Mouse (Mus musculus): ENCODE measurements around the gene Sfmbt1. TPM values are rescaled to one million over a fixed set of nuclear protein-coding genes. Genes with fewer than 3 reads are reported as not detected.
A peak's percentile ranks its signal among the peaks of the same experiment; 100 is the strongest.

Gene Sfmbt1
- total and polyA plus RNA-seq, 3 experiments = 9.4 to 33.0 (median 13.7) TPM

DNA sequence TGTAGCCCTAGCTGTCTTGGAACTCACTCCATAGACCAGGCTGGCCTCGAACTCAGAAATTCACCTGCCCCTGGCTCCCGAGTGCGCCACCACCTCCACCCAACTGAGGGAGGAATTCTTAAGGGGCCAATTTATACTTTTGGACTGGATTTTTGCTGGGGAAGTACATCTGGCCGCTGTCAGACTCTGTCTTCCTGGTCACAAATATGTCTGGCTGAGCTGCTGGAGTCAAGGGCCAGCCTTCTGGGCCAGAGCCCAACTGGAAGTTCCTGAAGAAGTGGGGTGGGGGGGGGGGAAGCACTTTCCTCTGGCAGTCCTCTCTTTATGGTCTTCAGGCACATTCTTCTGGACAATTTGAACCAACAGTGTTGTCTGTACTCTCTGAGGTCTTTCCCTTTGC lies 113.4 kb downstream of the Sfmbt1 start:
- Histone ChIP-seq H3K79me2 (ENCODE audit: control insufficient read depth, insufficient read depth, low read length, poor library complexity) (peaks cover 12% of the 10 kb centered on the region), H3K4me3 (ENCODE audit: control insufficient read depth in 1 of 2, insufficient read depth in 1 of 2, low read depth in 2 of 2, low read length in 2 of 2) (no peak overlapping the region), H3K4me1 (ENCODE audit: control insufficient read depth in 1 of 2, insufficient read depth in 2 of 2, low read length in 2 of 2) (peaks cover 14 to 26% of the 10 kb centered on the region in 2 experiments), H3K27me3 (ENCODE audit: control insufficient read depth in 1 of 2, insufficient read depth in 2 of 2, low read length in 2 of 2) (no peaks in the 10 kb centered on the region), H3K9ac (ENCODE audit: control insufficient read depth, low read depth, low read length, poor library complexity, severe bottlenecking) (no peak overlapping the region), H3K27ac (ENCODE audit: control insufficient read depth, low read depth, low read length) (0 out of 2 replicates have a peak overlapping the region, but pooled peaks have one; percentile 12), H3K9me3 (replicated peaks; ENCODE audit: insufficient read depth, low read length) (no peaks in the 10 kb centered on the region), H3K36me3 (ENCODE audit: control insufficient read depth in 1 of 2, insufficient read depth in 2 of 2, low read length in 2 of 2) (peaks cover 0 to 19% of the 10 kb centered on the region in 2 experiments; a peak in 2 of 4 replicates)
- no peak for TF ChIP-seq CHD1 (IDR thresholded peaks at IDR 0.05; ENCODE audit: low read depth, low read length)
- TF ChIP-seq MXI1 (IDR thresholded peaks at IDR 0.05; ENCODE audit: low read depth, low read length) = no peak
- TF ChIP-seq RCOR1 (IDR thresholded peaks at IDR 0.05; ENCODE audit: low read depth, low read length) = no peak
- no peak for TF ChIP-seq TCF12 (IDR thresholded peaks at IDR 0.05; ENCODE audit: low read depth, low read length)
- TF ChIP-seq ETS1 (IDR thresholded peaks at IDR 0.05; ENCODE audit: low read depth, low read length) = no peak
- no peak for TF ChIP-seq USF1 (IDR thresholded peaks at IDR 0.05; ENCODE audit: low read depth, low read length)
- no peak for TF ChIP-seq ZNF384 (IDR thresholded peaks at IDR 0.05; ENCODE audit: low read depth, low read length)
- no peak for TF ChIP-seq NELFE (IDR thresholded peaks at IDR 0.05; ENCODE audit: low read depth, low read length)
- TF ChIP-seq MYC (IDR thresholded peaks at IDR 0.05; ENCODE audit: low read depth, low read length) = no peak
- no peak for TF ChIP-seq SMC3 (IDR thresholded peaks at IDR 0.05; ENCODE audit: low read depth, low read length)
- TF ChIP-seq JUND (IDR thresholded peaks at IDR 0.05; ENCODE audit: low read depth, low read length) = no peak
- no peak for TF ChIP-seq GATA1 (IDR thresholded peaks at IDR 0.05; ENCODE audit: low read depth, low read length)
- TF ChIP-seq MAZ (IDR thresholded peaks at IDR 0.05; ENCODE audit: low read depth, low read length) = no peak
- TF ChIP-seq EP300 (IDR thresholded peaks at IDR 0.05; ENCODE audit: low read depth in 1 of 2, low read length in 2 of 2) = no peak
- DNase-seq (ENCODE audit: low read depth, low spot score) = no peak

DNA sequence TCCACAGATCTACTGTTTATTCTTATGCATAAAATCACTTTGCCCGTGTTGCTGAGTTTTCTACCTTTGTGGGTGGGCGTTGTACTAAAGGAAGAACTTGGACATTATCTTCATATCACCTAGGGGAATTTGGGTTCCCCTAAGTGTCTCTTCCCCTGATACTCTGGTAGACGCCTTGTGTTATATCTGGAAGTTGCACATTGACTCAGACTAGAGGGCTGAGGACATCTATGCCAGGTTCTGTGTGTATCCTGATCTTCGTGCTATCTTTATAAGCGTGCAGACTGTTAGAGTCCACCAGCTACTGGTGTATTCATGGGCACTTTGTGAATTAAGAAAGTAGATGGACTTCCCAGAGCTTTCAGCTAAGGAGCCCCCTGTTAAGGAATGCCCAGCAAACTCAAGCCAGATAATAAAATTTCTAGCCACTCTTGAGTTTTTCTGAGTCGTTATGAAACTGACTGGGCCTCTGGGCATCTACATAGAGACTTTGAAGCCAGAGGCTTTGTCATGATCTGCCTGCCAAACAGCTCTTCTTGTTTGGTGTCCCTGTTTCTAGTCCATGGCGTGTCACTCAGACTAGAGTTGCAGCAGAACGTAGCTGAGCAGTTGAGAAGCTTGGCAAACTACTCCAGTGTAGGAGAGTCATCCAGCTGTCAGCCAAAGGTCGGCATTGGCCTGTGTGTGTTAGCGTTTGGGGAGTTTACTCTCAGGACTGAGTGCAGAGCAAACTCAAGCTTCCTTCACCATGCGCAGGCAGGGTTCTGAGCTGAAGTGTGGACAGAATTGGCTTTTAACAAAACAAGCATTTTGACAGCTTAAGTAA lies 114.2 kb downstream of the Sfmbt1 start:
- Histone ChIP-seq H3K79me2 (ENCODE audit: control insufficient read depth, insufficient read depth, low read length, poor library complexity) (peaks cover 12% of the 10 kb centered on the region), H3K36me3 (ENCODE audit: control insufficient read depth in 1 of 2, insufficient read depth in 2 of 2, low read length in 2 of 2) (peaks cover 0 to 19% of the 10 kb centered on the region in 2 experiments; a peak in 2 of 4 replicates), H3K27me3 (ENCODE audit: control insufficient read depth in 1 of 2, insufficient read depth in 2 of 2, low read length in 2 of 2) (no peaks in the 10 kb centered on the region), H3K27ac (ENCODE audit: control insufficient read depth, low read depth, low read length) (peak overlapping the region; percentile 44), H3K9ac (ENCODE audit: control insufficient read depth, low read depth, low read length, poor library complexity, severe bottlenecking) (peak overlapping the region; percentile 23), H3K9me3 (replicated peaks; ENCODE audit: insufficient read depth, low read length) (no peaks in the 10 kb centered on the region), H3K4me3 (ENCODE audit: control insufficient read depth in 1 of 2, insufficient read depth in 1 of 2, low read depth in 2 of 2, low read length in 2 of 2) (peak overlapping the region in 1 of 2 experiments; percentile 23; a peak in 1 of 4 replicates), H3K4me1 (ENCODE audit: control insufficient read depth in 1 of 2, insufficient read depth in 2 of 2, low read length in 2 of 2) (peaks cover 14 to 26% of the 10 kb centered on the region in 2 experiments)
- TF ChIP-seq USF1 (IDR thresholded peaks at IDR 0.05; ENCODE audit: low read depth, low read length) (no peak), SIN3A (IDR thresholded peaks at IDR 0.05; ENCODE audit: low read length) (peak; percentile 31), ETS1 (IDR thresholded peaks at IDR 0.05; ENCODE audit: low read depth, low read length) (peak; percentile 39; the same call in 1 of the 2 replicates), TCF12 (IDR thresholded peaks at IDR 0.05; ENCODE audit: low read depth, low read length) (peak; percentile 81), GABPA (IDR thresholded peaks at IDR 0.05; ENCODE audit: low read depth, low read length) (no peak), KAT2A (conservative IDR thresholded peaks at IDR 0.05; ENCODE audit: low read depth, low read length) (no peak), MAFK (IDR thresholded peaks at IDR 0.05; ENCODE audit: borderline replicate concordance, low read depth, low read length) (no peak), ELF1 (IDR thresholded peaks at IDR 0.05; ENCODE audit: low read depth, low read length) (no peak), MYB (IDR thresholded peaks at IDR 0.05; ENCODE audit: low read depth, low read length) (no peak), NELFE (IDR thresholded peaks at IDR 0.05; ENCODE audit: low read depth, low read length) (no peak), TAL1 (IDR thresholded peaks at IDR 0.05; ENCODE audit: low read length) (peak; percentile 79), ZNF384 (IDR thresholded peaks at IDR 0.05; ENCODE audit: low read depth, low read length) (no peak), POLR2A (IDR thresholded peaks at IDR 0.05; ENCODE audit: control insufficient read depth in 1 of 2, insufficient read depth in 1 of 2, low read depth in 1 of 2, low read length in 2 of 2, poor library complexity in 1 of 2) (no peak), MXI1 (IDR thresholded peaks at IDR 0.05; ENCODE audit: low read depth, low read length) (no peak), ZMIZ1 (IDR thresholded peaks at IDR 0.05; ENCODE audit: low read depth, low read length) (no peak), UBTF (IDR thresholded peaks at IDR 0.05; ENCODE audit: borderline replicate concordance, insufficient read depth, low read depth, low read length) (no peak), GATA1 (IDR thresholded peaks at IDR 0.05; ENCODE audit: low read depth, low read length) (peak; percentile 65), CHD2 (IDR thresholded peaks at IDR 0.05; ENCODE audit: low read length) (no peak), EP300 (IDR thresholded peaks at IDR 0.05; ENCODE audit: low read depth in 1 of 2, low read length in 2 of 2) (peak; percentile 78 to 79), MAX (IDR thresholded peaks at IDR 0.05; ENCODE audit: low read length) (peak; percentile 35; the same call in 1 of the 2 replicates), POLR2AphosphoS5 (IDR thresholded peaks at IDR 0.05; ENCODE audit: borderline replicate concordance, low read depth, low read length) (no peak), BHLHE40 (IDR thresholded peaks at IDR 0.05; ENCODE audit: borderline replicate concordance, low read depth, low read length) (no peak), E2F4 (IDR thresholded peaks at IDR 0.05; ENCODE audit: borderline replicate concordance, low read depth, low read length) (no peak)
- peak; percentile 81 for DNase-seq (ENCODE audit: low read depth, low spot score)

Data from MEL (cell line).